Mouse (Mus musculus) midbrain, embryonic 11.5 days (tissue): ENCODE results near the gene Naa60. TPM values are rescaled to one million over a fixed set of nuclear protein-coding genes. Genes with fewer than 3 reads are reported as not detected.
"Not testable (repeated sequence)": the region's sequence is repeated elsewhere in the genome, so short reads cannot be mapped to it uniquely, and the experiment has no call there.

Experiments
- ATAC-seq: fragments of 200-750 bp; cut with Nextera tagmentation; 2 replicates; pipeline ENCODE4 v1.8.0; 2017; ENCODE audit warnings: moderate TSS enrichment, moderate library complexity; ENCODE audit not compliant: low FRiP score
- DNase-seq: peaks from one replicate; pipeline ENCODE4 v3.0.0; 2015; ENCODE audit warnings: low spot score; ENCODE audit errors: missing footprints
- H3K27ac ChIP-seq: fragments of 300-500 bp; sonication (generic); 2 replicates; pipeline ENCODE4 v1.5.1; 2014; ENCODE audit warnings: low read depth, low read length
- H3K27me3 ChIP-seq: fragments of 300-500 bp; sonication (generic); 2 replicates; pipeline ENCODE4 v1.6.1; 2014; ENCODE audit warnings: mild to moderate bottlenecking, low read length, moderate library complexity, mixed read lengths; ENCODE audit not compliant: control insufficient read depth, insufficient read depth
- H3K36me3 ChIP-seq: fragments of 300-500 bp; sonication (generic); 2 replicates; pipeline ENCODE4 v1.6.1; 2014; ENCODE audit warnings: mild to moderate bottlenecking, low read length, moderate library complexity, mixed read lengths; ENCODE audit not compliant: control insufficient read depth, insufficient read depth
- H3K4me1 ChIP-seq: fragments of 300-500 bp; sonication (generic); 2 replicates; pipeline ENCODE4 v1.6.1; 2014; ENCODE audit warnings: low read length; ENCODE audit not compliant: control insufficient read depth, insufficient read depth
- H3K4me2 ChIP-seq: fragments of 300-500 bp; sonication (generic); 2 replicates; pipeline ENCODE4 v1.6.1; 2014; ENCODE audit warnings: mild to moderate bottlenecking, moderate library complexity
- H3K4me3 ChIP-seq: fragments of 300-500 bp; sonication (generic); 2 replicates; pipeline ENCODE4 v1.5.1; 2014; ENCODE audit warnings: low read depth, low read length
- H3K9ac ChIP-seq: fragments of 300-500 bp; sonication (generic); 2 replicates; pipeline ENCODE4 v1.6.1; 2014; ENCODE audit warnings: low read length
- H3K9me3 ChIP-seq: fragments of 300-500 bp; sonication (generic); 2 replicates; pipeline ENCODE4 v1.6.1; 2016; ENCODE audit warnings: low read length; ENCODE audit not compliant: control insufficient read depth
- WGBS: fragments of 180-500 bp; shearing (Covaris S2); extraction: QIAGEN DNeasy Blood & Tissue Kit; methylation state at CpG from one replicate; pipeline ENCODE4 v1.1.7; 2014; 5-methylcytosine and 5-hydroxymethylcytosine counted together
- polyA plus RNA-seq: library from polyadenylated mRNA; unstranded; fragments of >200 nt; fragmentation: Nextera tagmentation; extraction: Ambion mirVana; gene quantifications from 2 replicates; pipeline ENCODE4 v1.2.1, GENCODE M21; 2014

Naa60 gene
- polyA plus RNA-seq, 1 experiment from 2014 or later = 64.0 TPM

DNA sequence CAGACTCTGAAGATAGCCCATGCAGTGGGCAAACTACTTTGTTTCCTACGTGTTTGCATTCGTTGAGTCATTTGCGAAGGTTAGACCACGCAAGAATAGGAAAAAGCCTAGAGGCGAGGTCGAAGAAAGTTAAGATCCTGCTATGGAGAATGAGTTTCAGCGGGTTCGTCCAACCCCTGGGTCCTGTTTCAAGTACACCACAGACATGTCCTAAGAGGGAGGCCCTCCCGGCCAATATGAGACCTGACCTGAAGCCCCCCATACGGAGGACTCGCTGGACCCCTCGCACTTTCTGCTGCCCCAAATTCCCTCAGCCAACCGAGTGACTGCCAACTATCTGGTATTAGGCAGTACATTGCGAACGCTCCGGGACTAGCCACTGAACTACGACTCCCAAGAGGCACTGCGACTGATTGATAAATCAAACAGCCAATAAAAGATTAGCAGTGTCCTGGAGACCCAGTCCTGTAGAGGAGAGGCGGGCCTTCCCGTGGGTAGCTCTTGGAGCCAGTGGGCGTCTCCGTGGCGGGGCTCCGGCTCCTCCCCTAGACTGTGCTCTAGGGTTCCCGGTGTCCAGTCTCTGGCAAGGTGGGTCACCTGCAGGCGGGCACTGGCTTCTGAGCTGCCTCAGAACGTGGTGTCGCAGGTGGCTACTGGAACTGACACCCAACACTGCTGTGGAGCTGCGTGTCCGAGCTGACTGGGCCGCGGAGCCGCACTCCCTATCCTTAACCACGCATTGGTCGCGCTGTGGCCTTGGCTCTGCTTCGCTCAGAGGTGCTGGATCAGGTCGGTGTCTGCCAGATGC lies 25.3 kb upstream of the Naa60 start, which contains the start of gene Zfp174:
Gene Zfp174 (plus strand): TSS at position 558 of the 808 bp plus-strand sequence.
- H3K9ac ChIP-seq = peak within 1 kb of the TSS; percentile 72

GRCm38 (mm10) chr16:3847871-3848270 lies 24.3 kb upstream of the Naa60 start:
- ATAC-seq (no peak), DNase-seq (no peak)
- H3K4me3 ChIP-seq = peak overlapping the region; percentile 68
- peak overlapping the region; percentile 69 for H3K4me2 ChIP-seq
- no peak overlapping the region for H3K27ac ChIP-seq
- H3K27me3 ChIP-seq = no peaks in the 10 kb centered on the region
- no peak overlapping the region for H3K9ac ChIP-seq
- 62% methylated on average over 4 of the region's 4 CpGs for WGBS
- H3K36me3 ChIP-seq = no peaks in the 10 kb centered on the region; the same call in 1 of the 2 replicates
- no peaks in the 10 kb centered on the region for H3K4me1 ChIP-seq
- no peaks in the 10 kb centered on the region for H3K9me3 ChIP-seq

More for the DNA sequence above, 25.3 kb upstream of the Naa60 start, which contains the start of gene Zfp174:
- no peaks in the 10 kb centered on the region for H3K9me3 ChIP-seq
- peak within 1 kb of the TSS; percentile 68 for H3K4me3 ChIP-seq
- DNase-seq (peak; percentile 99), ATAC-seq (peak; percentile 99)
- no peak within 1 kb of the TSS for H3K27ac ChIP-seq
- 4% methylated on average over 38 of the region's 38 CpGs for WGBS
- H3K4me1 ChIP-seq = no peaks in the 10 kb centered on the region
- H3K4me2 ChIP-seq = peak within 1 kb of the TSS; percentile 69
- no peaks in the 10 kb centered on the region for H3K27me3 ChIP-seq
- H3K36me3 ChIP-seq = no peaks in the 10 kb centered on the region; the same call in 1 of the 2 replicates

- no peak for ATAC-seq
- Histone ChIP-seq H3K4me3 (no peak overlapping the region), H3K4me1 (no peaks in the 10 kb centered on the region), H3K9me3 (no peaks in the 10 kb centered on the region), H3K4me2 (no peak overlapping the region), H3K9ac (no peak overlapping the region), H3K36me3 (no peaks in the 10 kb centered on the region; the same call in 1 of the 2 replicates), H3K27ac (no peak overlapping the region), H3K27me3 (no peaks in the 10 kb centered on the region)
- 70% methylated on average over 3 of the region's 3 CpGs for WGBS
- DNase-seq = no peak
Observed at GRCm38 (mm10) chr16:3848416-3848815, 23.8 kb upstream of the Naa60 start.

DNA sequence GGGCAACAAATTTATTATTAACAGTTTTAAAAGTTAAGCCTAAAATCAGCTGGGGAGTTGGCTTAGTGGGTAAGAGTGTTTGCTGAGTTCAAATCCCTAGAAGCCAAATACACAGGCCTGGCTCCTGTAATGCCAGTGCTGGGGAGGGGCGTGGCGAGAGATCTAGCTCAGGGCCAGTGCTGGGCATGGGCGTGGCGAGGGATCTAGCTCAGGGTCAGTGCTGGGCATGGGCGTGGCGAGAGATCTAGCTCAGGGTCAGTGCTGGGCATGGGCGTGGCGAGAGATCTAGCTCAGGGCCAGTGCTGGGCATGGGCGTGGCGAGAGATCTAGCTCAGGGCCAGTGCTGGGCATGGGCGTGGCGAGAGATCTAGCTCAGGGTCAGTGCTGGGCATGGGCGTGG lies 20.9 kb upstream of the Naa60 start:
- not testable (repeated sequence) for H3K36me3 ChIP-seq, H3K9me3 ChIP-seq, DNase-seq, H3K4me2 ChIP-seq, H3K27ac ChIP-seq, H3K9ac ChIP-seq, H3K4me1 ChIP-seq, ATAC-seq, H3K4me3 ChIP-seq, H3K27me3 ChIP-seq
- 84% methylated on average over 9 of the region's 13 CpGs for WGBS

DNA sequence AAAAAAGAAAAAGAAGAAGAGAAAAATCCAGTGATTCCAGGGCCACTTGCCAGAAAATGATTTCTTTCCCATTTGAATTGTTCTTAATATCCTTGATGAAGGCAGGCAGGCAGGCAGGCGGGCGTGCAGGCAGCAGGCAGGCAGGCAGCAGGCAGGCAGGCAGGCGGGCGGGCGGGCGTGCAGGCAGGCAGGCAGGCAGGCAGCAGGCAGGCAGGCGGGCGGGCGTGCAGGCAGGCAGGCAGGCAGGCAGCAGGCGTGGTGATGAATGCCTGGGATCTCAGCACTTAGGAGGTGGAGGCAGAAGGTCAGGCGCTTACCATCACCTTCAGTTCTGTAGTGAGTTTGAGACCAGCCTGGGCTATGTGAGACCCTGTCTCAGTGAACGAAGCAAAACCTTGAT lies 19.6 kb upstream of the Naa60 start:
- no peak for DNase-seq
- WGBS = 31% methylated on average over 12 of the region's 12 CpGs

GRCm38 (mm10) chr16:3854437-3855182 lies 17.6 kb upstream of the Naa60 start:
- Histone ChIP-seq H3K9me3 (no peaks in the 10 kb centered on the region), H3K27ac (no peak overlapping the region), H3K4me2 (no peak overlapping the region), H3K36me3 (no peaks in the 10 kb centered on the region), H3K4me1 (no peaks in the 10 kb centered on the region), H3K27me3 (no peaks in the 10 kb centered on the region), H3K9ac (no peak overlapping the region), H3K4me3 (no peak overlapping the region)
- no peak for ATAC-seq
- no peak for DNase-seq
- WGBS = 44% methylated on average over 11 of the region's 11 CpGs

More for the DNA sequence above, 19.6 kb upstream of the Naa60 start:
- Histone ChIP-seq H3K27me3 (no peaks in the 10 kb centered on the region), H3K36me3 (no peaks in the 10 kb centered on the region; the same call in 1 of the 2 replicates), H3K4me3 (no peak overlapping the region), H3K9me3 (no peaks in the 10 kb centered on the region), H3K4me2 (no peak overlapping the region), H3K4me1 (no peaks in the 10 kb centered on the region), H3K27ac (no peak overlapping the region), H3K9ac (no peak overlapping the region)
- no peak for ATAC-seq

DNA sequence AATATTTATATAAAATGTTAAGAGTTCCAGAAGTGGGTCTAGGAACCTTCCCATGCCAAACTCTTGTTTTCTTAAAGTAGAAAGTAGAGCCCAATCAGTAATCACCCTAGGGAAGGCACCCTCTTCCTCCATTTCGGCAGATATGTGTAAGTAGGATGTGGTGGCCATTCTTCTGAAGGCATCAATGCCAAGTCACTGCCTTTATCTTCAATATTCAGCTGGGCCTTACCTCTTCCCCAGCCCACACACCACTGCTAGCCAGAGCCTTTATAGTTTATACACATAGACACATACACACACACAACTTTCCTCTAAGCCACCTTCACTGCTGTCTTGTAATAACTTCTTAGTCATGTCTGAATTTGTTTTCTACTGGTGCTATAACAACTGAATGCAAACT lies 16.4 kb upstream of the Naa60 start:
- Histone ChIP-seq H3K4me3 (no peak overlapping the region), H3K9me3 (no peaks in the 10 kb centered on the region), H3K9ac (no peak overlapping the region), H3K4me2 (no peak overlapping the region), H3K27ac (no peak overlapping the region), H3K36me3 (no peaks in the 10 kb centered on the region), H3K27me3 (no peaks in the 10 kb centered on the region), H3K4me1 (no peaks in the 10 kb centered on the region)
- DNase-seq = no peak
- ATAC-seq = no peak
- WGBS = 95% methylated on average over 1 of the region's 1 CpGs

GRCm38 (mm10) chr16:3859254-3859653 lies 12.9 kb upstream of the Naa60 start:
- Histone ChIP-seq H3K4me1 (no peaks in the 10 kb centered on the region), H3K4me3 (no peak overlapping the region), H3K27me3 (no peaks in the 10 kb centered on the region), H3K27ac (no peak overlapping the region), H3K36me3 (no peaks in the 10 kb centered on the region), H3K9ac (no peak overlapping the region), H3K4me2 (no peak overlapping the region), H3K9me3 (no peaks in the 10 kb centered on the region)
- WGBS = 95% methylated on average over 4 of the region's 4 CpGs
- DNase-seq = no peak
- no peak for ATAC-seq

DNA sequence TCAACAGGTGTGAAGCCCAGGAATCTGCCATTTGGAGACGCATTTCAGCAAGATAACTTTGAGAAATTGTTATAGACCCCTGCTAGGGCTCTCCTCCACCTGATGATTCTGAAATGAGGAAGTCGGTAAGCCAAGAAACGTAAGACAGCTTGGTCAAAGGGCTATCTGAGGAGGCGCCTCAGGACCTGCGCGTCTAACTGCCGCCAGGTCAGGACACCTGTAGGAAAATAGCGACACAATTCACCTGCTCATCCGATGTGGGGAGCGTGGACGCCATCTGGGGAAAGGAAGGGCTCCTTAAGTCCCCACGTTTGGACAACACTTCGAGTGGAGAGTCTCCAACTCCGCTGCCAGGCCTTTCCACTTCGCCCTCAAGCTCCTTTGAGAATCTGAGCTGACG lies 360 bp upstream of the Naa60 start:
- H3K27me3 ChIP-seq = no peaks in the 10 kb centered on the region
- H3K36me3 ChIP-seq = no peaks in the 10 kb centered on the region; the same call in 1 of the 2 replicates
- peak overlapping the region; percentile 69 for H3K9ac ChIP-seq
- H3K4me3 ChIP-seq = peak overlapping the region; percentile 59
- H3K27ac ChIP-seq = no peak overlapping the region
- ATAC-seq = peak; percentile 37
- H3K9me3 ChIP-seq = no peaks in the 10 kb centered on the region
- peaks cover 9% of the 10 kb centered on the region for H3K4me1 ChIP-seq
- WGBS = 1% methylated on average over 16 of the region's 16 CpGs
- no peak for DNase-seq
- H3K4me2 ChIP-seq = peak overlapping the region; percentile 72
